Mouse (Mus musculus) naive thymus-derived CD4-positive, alpha-beta T cell, adult 2 months (primary cell): ENCODE results near the gene Fndc8.
A peak's percentile ranks its signal among the peaks of the same experiment; 100 is the strongest.

Experiments
- DNase-seq: peaks from one replicate; pipeline ENCODE4 v3.0.0-alpha.2; 2011; ENCODE audit warnings: low read depth

Gene Fndc8

DNA sequence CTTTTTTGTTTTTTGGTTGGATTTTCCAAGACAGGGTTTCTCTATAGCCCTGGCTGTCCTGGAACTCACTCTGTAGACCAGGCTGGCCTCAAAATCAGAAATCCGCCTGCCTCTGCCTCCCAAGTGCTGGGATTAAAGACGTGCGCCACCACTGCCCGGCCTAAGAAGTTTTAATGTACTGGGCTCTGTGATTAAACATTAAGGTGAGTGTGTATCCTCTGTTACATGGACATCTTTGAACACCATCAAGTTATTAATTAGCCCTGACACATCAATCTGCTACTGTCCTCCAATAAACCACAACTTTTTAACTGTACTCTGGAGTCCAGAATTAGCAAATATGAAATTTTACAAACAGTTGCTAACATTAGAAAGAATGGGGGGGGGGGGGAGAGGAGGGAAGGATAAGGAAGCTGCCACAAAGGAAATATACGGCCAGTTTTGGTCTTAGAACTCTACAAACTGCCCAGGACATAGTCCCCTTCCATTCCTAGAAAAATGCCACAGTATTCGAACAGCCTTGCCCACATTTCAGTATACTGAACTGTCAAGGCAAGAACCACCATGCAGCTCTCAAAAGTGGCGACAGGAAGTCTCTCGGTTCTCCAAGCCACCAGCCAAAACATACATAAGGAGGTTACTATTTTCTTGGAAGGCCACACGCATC is 22.3 kb upstream of the Fndc8 start:
- no peak for DNase-seq

DNA sequence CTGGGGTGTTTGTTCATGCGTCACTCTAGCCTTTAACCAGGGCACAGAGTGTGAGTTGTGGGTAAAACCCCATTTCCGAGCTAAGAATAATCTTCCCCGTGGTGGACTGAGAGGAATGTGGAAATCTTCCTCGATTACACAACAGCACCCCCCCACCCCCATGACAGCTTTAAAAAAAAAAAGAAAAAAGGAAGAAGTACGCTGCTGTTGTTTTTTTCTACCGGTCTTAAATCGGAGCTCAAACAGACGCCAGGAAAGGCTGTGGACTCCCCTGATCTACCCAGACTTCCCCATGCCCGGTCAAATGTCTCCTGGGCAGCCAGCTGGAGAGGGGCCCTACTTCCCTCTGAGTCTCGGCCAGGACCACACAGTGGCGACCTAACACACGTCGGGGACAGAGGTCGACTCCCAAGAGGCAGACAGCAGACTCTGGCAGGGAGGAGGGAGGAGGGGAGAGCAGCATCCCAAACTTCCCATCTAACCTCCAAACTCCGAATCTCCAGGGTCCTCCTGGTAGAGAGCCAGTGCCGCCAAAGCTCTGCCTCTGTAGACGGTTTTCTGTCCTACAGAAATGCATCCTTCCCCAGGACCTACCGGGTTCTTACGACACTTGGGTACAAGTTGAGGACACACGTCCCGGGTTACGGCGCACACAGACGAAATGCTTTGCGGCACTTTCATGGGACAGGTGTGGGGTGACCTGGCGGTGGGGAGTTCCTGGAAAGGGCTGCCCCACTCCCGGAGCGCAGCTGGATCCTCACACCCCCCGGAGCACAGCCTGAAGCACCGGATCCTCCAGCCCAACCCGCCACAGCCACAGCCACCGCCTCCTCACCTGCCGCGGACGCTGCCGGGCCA is 21.5 kb upstream of the Fndc8 start:
- peak; percentile 69 for DNase-seq

DNA sequence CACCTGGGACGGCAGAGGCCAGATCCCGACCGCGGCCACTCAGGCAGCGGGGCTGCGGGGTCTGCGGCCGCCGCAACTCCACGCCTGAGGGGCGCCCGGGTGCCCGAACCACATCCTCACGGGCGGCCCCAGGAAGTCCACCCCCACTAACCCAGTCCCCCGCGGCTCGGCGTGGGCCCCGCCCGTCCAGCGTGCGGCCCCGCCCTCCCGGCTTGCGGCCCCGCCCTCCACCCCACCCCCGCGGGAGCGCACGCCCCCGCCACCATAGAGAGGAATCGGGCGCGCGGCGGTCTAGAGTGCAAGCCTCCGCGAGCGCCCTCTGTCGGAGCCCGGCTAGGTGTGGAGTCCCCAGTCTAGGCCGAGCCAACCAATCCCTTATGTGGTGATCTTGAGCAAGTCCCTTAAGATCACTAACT is 20.9 kb upstream of the Fndc8 start, which contains the start of gene Rffl:
Rffl (minus strand) TSS at position 180 of the 416 bp plus-strand sequence.
- DNase-seq: peak; percentile 97

GRCm38 (mm10) chr11:82874924-82875323 is 17.0 kb upstream of the Fndc8 start:
- DNase-seq: no peak

- no peak for DNase-seq
These were observed 16.3 kb upstream of the Fndc8 start for GRCm38 (mm10) chr11:82875631-82876030.

DNA sequence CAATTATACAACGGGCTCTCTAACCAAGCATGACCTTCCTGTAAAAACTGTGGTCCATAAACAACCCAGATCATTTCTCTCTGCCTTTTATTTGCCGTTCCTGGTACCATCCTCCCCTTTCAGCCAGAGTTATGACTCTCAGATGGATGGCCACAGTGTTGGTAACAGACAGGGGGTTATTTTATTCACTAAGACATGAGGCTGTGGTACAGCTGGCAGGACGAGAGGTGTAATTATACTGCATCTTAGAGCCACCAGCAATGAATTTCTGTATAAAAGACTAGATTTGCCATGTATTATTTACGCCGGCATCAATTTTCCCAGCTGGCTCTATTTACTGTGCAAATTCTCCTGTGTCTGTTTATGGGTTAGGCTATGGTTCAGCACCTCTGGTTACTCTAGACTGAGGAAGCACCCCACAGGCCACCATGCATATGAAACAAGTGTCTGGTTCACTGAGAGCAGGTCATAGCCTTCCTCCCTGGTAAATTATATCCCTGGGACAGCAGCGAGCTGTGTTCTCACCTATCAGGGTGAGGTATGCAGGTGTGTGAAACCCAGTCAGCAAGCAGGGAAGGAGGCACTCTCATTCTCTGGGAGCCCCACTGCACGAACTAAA is 14.1 kb upstream of the Fndc8 start:
- no peak for DNase-seq

GRCm38 (mm10) chr11:82883180-82883579 is 8.7 kb upstream of the Fndc8 start:
- no peak for DNase-seq

- peak; percentile 37 for DNase-seq
These were observed 5.4 kb upstream of the Fndc8 start for GRCm38 (mm10) chr11:82886559-82886958.

DNA sequence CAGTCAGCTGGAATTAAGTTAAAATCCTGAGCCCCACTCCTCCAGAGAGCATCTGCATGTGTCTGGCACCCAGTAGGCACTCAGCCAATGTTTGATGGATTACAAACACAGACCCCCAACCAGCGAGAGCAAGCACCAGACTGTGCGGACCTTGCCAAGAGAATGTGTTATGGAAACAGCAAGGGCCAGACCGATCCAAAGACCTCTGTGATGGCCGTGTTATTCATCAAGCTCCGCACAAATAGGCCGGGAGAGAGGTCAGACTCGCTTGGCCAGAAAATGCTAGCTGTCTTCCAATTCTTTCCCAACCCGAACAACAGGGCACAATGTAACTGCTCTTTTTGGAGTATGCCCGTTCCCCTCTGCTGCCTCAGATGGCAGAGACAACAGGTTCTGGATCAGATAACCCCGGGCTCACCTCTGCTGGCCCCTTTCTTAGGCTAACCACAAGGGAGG is 3.4 kb upstream of the Fndc8 start:
- no peak for DNase-seq

DNA sequence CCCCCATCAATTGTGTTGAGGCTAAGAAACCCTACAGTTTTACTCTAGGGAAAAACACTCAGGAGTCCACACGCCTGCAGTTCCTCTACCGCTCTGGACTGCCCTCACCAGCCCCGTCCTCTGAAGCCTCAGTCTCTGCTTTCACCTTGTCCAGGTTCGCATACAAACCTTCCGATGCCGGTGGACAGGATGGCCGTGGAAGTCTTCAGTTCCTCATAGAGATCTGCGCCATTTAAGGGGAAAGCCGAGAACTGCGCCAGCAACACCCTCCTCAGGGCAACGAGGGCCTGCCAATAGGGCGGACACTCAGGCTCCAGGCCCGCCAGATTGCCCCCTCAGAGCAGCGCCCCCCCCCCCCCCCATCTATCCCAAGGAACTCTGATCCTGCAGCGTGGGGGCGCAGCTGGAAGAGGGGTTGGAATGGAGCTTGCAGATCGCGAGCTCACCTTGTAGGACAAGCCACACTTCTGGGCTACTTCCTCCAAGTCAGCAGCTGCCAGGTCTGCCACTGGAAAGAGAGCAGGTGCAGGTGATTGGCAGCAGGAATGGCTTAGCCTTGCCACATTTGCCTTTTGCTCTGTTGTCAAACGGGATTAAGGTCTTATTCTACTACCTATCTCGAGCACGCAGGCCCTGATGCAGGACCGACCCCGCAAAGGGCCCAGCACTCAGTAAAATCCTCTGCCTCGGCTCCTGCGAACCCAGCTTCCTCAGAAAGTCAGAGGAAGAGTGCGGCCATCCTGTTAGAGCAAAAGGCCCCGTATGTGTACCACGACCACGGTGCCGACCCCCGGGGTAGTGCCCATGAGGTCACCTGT is 2.2 kb upstream of the Fndc8 start:
- DNase-seq: peak; percentile 44

DNA sequence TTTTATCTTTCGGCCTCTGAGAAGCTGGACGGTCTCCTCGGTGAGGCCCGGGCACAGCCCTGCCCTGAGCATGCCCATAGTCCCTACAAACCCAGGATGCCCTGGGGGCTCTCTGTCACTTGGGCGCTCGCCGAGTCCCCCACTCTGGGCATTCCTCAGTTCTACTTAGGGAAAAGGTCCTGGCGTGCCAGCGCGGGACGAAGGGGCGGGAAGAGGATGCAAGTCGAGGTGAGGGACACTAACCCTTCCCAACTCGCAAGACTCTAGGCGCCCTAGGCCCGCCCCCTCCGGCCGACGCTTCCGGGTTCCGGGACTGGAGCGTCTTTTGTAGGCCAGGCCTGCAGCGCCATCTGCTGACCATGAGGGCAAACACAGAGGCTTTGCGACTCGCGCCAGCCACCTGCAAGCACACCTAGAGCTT is 1.6 kb upstream of the Fndc8 start, which contains the start of gene Rad51d:
Rad51d (minus strand) TSS at position 273 of the 421 bp plus-strand sequence.
- DNase-seq: peak; percentile 97

- DNase-seq: no peak
These were observed 5.6 kb downstream of the Fndc8 start for GRCm38 (mm10) chr11:82897478-82897877.

GRCm38 (mm10) chr11:82899720-82900119 is 7.8 kb downstream of the Fndc8 start:
- no peak for DNase-seq

GRCm38 (mm10) chr11:82901606-82902310 is 9.8 kb downstream of the Fndc8 start:
- DNase-seq: no peak

GRCm38 (mm10) chr11:82904952-82905351 is 13.0 kb downstream of the Fndc8 start:
- DNase-seq: no peak

DNA sequence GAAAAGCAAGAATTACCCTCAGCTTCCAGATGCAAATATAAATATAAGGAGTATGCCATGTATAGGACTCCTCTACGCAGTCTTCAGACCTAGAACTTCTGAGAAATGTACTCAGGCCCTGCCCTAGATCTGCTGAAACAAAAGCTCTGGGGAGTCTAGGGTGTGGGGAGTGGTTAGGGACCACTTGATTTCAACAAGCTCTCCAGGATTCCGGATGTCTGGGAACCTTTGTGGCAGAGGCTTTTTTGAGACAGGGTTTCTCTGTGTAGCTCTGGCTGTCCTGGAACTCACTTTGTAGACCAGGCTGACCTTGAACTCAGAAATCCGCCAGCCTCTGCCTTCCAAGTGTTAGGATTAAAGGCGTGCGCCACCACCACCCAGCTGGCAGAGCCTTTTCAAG is 13.9 kb downstream of the Fndc8 start:
- DNase-seq: no peak

DNA sequence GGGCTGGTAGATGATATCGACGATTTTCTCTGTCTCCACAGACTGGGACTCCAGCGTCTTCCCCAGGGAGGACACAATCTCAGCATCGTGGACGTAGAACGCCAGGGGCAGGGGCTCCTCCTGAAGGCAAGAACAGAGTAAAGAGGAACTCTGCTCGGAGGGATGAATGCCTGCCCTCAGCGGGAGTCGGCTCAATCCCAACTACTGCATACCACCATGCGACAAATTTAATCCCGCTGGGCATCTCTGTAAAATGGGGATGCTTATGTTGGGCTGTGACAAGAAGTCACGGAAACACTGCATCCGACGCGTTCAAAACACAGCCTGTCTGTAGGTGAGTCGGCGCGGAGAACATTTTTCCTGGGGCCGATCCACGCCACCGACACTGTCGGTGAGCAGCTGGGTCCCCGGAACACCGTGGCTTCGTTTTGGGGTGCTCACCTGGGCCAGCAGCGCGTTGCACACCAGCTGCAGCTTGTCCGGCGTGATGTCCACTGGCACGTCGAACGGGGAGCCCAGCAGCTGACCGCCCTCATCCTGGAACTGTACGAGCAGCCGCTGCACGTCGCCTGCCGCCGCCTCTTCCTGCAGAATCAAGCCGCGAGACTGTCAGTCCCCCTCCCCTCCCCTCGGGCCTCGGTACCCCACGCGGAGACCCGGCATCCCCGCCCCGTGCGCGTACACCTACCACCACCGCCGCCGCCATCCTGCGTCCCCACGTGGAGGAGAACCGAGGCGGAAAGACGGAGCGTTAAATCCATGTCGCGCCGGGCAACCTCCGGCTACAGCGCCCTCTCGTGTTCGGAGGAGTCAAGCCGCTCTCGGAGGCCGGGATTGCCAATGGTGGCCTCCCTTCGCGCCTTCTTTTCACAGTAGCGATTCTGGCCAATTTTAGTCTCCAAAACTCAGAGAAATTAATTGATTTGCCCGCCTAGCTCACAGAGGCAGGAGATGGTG is 16.0 kb downstream of the Fndc8 start, which contains the start of gene Nle1:
Nle1 (minus strand) TSS at position 761 of the 957 bp plus-strand sequence.
- DNase-seq: peak; percentile 96

DNA sequence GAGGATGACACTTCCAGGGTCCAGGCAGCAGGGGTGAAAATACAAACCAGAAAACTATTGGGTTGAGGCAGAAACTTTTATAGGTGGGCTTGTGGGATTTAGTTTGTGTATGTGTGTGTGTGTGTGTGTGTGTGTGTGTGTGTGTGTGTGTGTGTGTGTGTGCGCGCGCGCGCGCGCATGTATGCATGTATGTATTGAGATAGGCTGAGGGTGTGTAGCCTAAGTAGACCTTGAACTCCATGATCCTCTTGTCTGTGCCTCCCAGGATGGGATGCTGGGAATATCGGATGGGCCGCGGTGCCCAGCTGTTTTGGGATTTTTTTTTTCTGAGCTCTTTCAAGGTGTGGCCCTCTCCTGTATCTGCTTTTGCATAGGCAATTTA is 16.7 kb downstream of the Fndc8 start:
- DNase-seq: peak; percentile 30

GRCm38 (mm10) chr11:82910250-82910649 is 18.3 kb downstream of the Fndc8 start, which contains the start of gene Unc45b:
Unc45b (plus strand) TSS chr11:82910550.
- DNase-seq: no peak
